Mouse (Mus musculus) urinary bladder, adult 2 months (tissue): ENCODE measurements around the gene Lrmda. TPM values are rescaled to one million over a fixed set of nuclear protein-coding genes. Genes with fewer than 3 reads are reported as not detected.

Source experiments
- DNase-seq: peaks from one replicate; pipeline ENCODE4 v3.0.0; 2022; ENCODE audit warnings: low spot score
- polyA plus RNA-seq: library from polyadenylated mRNA; depleted of rRNA; stranded (reverse); fragments of >200 nt; gene quantifications from 2 replicates; pipeline ENCODE4 v1.2.3, GENCODE M21; 2012

Lrmda gene
- polyA plus RNA-seq, 1 experiment: 0.74 TPM

DNA sequence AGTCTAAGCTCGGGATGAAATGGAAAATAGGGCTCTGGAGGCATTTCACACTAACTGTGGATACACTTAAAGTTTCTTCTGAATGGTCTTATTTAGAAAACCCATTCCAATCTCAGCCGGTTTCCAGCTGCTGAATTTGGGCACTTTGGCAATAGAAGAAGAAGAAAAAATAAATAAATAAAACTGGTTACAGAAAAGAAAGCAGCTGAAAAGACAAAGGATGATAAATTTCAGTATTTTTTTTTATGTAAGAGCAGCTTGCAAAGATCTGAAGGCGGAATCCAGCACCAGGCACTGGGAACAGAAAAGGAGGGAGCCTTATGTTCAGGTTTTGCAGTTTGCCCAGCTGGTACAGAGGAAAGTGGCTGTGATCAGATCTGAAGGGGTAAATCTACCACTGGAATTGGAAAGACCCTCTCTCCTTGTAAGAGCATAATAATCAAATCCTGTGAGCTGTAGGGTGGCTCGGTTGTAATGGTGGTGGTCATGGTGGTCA lies 478.2 kb downstream of the Lrmda start:
- DNase-seq: no peak

DNA sequence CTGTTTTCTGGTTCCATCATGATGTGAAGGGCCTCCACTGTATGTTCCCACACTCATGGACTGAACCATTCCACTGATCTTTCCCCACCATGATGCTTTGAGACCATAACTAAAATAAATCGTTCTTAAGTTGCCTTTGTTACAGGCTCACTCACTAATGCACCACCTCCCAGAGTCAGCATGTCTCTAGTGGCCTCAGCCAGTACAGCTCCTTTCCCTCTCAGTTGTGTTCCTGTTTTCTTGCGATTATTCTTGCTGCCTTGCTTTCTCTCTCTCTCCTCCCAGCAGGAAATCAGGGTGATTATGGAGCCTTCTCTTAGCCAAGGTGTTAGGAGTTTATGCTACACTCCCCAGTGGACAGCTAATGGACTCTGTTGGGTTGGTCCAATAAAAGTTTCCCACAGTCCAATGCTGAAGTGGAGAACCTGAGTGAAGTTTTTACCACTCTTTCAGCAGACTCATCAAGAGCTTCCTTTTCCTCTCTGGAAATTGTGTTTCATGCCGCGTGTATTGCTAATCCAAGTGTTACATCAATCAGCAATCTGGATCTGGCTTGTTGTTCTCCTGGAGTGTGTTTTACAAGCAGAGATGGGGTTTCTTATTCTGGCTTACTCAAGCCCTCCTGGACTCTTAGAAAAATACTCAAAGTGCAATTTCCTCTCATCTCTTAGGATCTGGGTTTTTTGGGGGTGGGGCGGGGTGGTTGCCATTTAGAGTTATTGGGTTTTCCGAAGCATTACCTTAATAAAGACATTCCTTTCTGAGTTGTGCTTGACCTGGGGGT lies 490.4 kb downstream of the Lrmda start:
- DNase-seq: no peak

DNA sequence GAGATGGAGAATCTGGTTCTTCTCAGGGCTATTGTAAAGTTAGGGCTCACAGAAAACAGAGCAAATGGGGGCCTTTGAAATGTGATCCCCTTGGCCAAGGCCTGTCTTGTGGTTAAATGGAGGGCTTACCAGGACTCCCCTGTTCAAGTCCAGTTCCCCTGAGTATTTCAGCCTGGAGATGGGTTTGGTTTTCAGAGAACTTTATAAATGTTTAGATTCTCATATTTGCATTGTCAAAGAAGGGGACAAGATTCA lies 490.9 kb downstream of the Lrmda start:
- DNase-seq: no peak

DNA sequence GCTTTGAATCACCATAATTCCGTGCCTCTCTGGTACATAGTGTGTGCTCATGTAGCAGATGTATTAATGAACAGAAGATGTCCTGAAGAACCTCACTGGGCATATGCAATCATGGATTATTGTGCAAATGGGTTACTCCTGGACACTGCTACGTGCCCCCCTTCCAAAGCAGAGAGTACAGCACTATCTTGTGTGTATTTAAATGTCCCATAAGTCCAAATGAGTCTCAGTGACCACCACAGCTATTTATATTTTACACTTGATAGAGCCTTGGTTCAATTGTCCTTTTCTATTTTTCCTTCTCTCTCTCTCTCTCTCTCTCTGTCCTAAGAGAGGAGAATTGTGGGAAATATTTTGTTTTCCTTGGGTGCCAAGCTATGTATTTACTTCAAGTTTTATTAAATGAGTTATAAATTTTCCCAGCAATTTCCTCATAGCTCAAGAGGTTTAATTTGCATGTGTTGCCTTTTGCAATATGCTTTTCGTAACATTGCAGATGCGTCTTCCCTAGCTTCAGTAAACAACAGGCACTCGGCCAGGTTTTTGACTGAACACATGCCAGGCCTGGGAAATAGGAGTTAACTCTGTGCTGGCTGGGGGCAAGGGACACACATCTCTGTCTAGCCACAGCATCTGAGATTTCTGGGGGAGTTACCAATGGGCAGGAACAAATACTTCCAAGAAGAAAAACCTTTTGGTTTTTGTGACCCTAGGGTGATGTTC lies 495.0 kb downstream of the Lrmda start:
- DNase-seq: no peak

DNA sequence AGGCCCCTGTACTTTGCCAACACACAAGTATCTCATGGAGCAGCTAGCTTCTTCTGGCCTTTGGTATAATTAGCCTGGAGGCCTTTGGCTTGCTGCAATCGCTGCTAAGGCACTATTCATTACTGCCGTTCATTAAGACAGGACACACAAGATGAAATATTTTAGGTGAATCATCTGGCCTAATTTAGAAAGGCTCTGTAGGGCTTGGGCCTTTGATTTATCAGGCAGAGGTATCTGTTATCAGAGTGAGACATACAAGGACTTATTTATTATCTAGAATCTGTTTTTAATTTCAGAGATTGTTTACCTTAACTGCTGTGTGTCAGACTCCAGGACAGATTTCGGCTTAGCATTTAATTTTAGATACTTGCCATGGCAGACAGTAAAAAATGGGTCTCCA lies 511.2 kb downstream of the Lrmda start:
- DNase-seq: no peak

DNA sequence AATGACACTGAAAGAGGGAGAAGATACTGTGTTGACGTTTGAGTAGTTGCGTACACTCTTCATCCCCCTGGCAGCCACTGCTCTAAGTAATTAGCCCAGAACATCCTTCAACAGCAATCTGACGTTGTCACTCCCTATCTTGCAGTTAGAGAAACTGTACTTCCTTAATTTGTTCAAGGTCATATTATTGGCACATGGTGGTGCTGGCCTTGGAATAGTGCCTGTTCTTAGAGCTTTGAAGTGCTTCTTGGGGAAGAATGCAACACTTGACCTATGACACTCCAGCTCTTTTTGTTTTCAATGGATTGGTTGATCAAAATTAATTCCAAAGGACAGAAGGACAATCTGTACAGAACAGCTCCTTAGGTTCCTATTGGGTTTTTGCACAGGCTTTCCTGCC lies 514.0 kb downstream of the Lrmda start:
- DNase-seq: no peak

DNA sequence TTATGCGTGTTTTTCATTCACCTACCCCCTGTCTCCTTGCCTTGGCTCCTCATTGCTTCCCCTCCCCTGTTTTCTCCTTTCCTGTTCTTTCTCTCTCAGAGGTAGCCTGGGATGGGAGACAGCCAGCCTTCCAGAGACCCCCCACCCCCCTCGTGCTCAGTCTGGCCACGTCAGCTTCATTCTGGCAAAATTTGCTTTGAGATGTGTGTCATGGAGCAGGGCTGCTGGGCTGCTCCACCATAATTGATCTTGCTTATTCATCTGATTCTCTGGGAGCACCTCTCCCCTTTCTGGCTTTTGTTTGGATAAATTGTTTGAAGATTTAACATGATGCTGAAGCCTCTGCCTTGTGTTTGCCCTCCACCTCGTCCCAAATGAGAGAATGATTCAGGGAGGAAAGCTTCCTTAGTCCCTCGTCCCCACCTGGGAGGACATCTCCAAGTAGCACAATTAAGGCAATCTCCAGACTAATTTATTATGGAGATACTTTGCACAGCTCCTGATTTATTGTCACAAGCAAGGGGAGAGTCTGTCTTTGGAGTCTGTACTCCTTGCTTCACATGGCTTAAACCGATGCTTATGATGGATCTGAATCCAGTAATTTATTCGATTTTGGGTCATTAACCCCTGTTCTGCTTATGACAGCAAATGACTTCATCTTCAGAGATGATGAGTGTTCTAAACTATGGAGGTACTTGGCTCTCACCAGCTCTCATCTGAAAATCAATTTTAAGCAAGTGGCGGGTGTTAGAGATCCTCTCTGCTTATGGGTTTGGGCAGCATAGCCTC lies 526.6 kb downstream of the Lrmda start:
- DNase-seq: no peak

DNA sequence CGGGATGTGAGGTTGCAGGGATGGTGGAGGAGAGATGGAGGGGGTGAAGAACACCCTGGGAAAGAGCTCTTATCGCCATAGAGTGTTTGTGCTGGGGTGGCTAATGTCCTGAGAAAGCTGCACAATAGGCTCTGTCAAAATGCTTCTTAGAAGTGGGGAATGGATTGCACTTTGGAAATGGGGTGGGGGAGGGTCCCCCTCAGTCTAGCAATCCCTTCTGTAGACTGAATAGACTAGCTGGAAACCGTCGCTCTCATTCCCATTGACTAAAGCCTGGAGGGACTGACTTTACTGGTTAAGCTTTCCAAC lies 527.1 kb downstream of the Lrmda start:
- no peak for DNase-seq

DNA sequence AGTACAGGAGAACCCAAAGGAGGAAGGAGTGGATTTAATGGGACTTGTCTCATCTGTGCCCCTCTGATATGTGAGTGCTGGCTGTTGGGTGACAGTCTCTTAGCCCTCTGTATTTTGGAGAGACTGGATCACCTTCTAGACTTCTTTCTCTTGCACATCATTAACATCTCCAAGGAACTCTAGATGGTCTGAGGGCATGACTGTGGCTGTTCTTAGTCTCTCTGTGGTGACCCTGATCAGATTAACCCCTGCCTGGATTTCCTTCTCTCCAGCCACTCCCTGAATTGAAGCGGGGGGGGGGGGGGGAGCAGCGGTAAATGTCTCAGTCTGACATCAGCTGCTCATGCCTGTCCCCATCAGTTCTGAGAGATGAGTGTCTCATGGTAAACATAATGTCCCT lies 528.8 kb downstream of the Lrmda start:
- no peak for DNase-seq

DNA sequence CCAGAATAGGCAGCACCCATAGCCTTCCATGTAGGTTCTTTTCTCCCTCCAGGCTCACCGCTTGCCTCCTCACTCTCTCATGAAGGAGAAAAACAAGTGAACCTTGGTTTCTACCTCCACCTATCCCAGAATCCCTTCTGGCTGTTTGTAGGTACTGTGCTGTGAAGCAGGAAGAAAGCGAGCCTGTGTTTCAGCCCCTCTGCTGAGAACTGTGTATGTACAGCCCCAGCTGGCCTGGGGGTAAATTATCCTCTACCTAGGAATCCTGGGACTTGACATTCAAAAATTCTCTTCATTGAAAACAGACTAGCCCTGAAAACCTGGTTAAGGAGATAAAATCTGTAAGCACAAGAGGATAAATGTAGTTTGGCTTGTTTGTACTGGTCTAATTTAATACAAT lies 529.7 kb downstream of the Lrmda start:
- no peak for DNase-seq

DNA sequence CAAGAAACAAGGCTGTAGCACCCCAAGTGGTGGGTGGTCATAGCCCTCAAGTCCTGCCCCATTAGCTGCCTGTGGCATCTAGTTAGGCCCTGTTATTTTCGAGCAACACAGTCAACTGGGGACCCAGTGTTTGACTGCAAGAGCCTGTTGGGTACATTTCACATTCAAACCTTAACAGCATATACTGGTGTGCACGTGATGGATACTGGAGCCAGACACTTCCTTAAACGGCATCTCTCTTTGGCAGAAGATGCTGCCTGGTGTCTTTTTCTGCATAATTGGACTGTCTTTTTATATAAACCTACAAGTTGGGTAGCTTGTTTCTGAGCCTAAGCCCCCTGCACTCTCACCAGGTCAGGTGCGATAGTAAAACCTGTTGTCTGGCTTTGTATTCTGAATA lies 532.8 kb downstream of the Lrmda start:
- DNase-seq: no peak

DNA sequence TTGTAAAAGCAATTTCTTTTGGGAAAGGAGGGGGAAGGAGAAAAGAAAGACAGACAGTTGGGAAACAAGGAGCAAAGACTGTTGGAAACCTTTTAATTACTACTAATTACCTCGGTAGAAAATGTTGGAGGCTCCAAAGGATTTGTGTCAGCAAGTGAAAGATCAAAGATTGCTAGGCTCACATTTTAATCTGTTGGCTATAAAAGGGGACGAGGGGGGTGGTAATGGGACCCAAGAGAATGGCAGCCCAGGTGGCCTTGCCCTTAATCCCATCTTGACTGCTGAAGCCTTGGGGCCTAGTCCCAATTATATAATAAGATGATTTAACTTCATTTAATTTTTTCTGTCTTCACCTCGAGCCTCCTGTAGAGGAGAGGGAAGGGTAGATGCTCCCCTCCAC lies 533.3 kb downstream of the Lrmda start:
- no peak for DNase-seq

DNA sequence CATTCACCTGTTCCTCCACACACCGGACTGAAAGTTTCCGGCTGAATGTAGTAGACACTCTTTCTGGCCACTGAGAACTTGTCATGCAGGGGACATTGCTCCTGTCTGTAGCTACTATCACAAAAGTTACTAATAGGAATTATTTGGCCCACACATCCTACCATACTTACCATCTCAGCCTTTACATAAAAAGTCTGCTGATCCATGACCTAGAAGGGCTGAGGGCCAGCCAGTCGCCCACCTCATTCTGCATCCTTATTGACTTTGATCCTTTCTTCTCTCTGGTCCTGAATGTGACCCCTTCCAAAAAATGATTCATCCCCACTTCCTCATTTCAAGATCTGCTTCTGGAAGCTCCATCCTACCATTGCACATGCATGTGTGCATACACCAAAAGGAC lies 534.2 kb downstream of the Lrmda start:
- no peak for DNase-seq

DNA sequence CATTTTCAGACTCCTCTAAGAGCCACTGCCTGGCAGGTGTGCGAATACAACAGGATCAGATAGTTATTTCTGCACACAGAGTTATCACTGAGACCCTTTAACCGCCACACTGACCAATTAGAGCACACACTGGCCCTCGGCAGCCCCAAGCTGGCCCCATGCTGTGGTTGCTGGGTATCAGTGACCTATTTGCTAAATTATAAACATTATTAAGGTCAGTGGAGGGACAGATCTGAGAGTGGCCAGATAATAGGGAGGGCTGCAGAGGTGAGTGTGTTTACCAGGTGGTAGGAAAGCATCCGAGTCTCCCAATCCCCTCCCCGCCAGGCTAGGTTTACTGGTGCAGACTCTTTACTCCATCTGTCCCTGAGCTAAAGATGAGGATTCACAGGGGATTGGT lies 553.0 kb downstream of the Lrmda start:
- no peak for DNase-seq

DNA sequence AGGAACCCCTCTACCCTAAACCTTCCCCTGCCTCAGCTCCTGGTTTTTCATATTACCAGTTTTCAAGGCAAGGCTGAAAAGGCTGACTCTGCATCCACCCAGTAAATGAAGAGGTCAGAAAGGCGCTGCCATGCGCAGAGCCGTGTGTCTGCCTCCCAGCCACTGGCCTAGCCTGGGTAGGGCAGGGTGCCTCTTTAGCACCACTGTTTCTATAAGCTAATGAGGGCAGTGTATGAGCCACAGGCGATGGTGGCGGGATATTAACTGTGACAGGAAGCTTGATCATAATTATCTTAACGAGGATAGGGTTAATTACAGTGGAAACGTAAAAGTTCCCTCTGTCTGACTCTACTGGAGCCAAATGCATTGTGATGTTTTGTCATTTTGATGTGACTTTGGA lies 554.1 kb downstream of the Lrmda start:
- DNase-seq: no peak

DNA sequence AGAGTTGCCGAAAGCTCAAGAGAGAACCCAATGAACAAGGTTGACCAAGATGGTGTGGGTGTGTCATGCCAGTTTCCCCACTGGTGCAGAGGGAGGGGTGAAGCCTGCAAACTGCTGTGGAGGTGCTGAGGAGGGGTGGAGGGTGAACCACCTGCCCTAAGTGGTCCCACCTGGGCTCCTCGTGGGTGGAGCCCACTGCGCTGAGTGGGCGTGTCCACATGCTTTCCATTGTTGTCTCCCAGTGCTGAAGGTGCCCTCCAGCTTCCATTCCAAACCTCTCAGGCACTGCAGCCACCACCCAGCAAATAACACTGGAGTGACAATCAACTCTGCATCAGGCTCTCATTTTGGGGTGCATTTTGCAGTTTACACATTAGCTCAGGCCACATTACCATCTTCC lies 554.5 kb downstream of the Lrmda start:
- DNase-seq: no peak

DNA sequence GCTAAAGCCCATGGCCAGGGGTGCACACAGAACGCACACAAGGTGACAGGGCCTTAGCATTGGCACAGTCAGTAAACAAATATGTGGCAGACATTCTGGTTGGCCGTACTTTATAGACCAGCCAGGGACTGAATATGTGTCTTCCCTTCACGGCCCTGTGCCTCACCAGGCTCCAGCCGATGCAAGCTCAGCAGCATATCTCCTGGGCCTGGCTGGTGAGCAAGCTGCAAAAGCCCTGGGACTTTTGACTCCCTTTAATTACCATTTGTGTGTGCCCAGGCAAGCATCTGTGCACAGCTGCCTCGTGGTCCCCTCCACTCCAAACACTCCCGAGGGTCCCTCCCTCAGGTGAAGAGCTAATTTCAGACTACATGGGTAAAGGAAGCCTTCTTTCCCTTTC lies 556.9 kb downstream of the Lrmda start:
- DNase-seq: no peak

DNA sequence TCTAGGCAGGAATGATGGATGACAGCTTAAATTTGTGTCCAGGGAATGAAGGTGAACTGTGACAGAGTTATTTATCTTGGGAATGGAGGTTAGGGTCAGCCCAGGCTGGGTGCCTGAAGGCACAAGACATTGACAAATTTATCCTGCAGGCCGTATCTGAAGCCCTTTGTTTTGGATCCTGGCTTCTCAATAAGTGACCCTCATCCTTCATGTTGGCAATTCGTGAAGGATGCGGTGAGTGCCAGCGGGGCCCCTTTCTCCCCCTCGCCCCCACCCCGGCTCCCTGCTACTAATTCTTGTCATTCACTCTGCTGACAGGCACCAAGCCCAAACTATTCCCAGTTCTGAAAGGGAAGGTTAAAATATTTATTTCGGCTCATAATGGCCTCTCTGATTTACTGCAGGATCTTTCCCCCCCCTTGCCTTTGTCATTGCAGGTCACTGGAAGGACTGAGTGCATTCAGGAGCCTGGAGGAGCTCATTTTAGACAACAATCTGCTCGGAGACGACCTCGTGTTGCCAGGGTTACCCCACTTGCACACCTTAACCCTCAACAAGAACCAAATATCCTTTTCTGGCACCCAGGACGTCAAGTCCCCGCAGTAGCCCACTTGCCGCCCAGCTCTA lies 558.0 kb downstream of the Lrmda start:
- DNase-seq: no peak

DNA sequence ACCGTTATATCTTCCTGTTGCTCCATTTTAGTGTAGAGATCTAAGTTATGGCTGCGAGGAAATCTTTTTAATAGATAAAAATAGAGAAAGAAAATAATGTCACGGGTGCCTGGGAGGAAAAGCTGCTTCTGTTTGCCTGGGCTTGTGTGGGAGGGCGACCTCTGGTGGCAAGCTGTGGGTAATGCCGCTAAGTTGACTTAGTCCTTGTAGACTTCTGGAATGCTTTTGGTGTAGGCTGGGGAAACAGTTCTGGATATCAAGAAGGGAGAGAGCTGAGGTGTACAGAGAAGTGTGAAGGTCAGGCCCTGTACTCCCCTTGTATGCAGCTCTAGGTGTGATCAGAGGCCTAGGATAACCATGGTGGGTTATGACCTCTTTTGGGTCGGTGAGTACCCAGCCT lies 558.7 kb downstream of the Lrmda start:
- peak; percentile 75 for DNase-seq

DNA sequence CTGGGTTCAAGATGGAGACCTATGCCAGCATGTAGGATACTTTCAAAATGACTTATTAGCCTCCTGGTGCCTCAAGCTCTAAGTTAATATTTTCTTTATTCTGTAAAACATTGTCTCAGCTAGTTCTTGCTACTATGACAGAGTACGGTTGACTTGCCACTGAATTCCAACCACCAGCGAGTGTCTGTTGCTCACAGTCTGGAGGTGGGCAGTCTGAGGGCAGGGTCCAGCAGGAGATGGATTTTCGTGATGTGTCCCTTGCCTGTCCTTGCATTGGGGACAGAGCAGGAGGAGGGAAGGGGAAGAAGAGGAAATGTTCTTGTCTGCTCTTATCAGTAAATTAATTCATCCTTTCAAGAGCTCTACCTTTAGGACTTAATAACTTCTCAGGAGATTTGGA lies 559.5 kb downstream of the Lrmda start:
- DNase-seq: no peak

DNA sequence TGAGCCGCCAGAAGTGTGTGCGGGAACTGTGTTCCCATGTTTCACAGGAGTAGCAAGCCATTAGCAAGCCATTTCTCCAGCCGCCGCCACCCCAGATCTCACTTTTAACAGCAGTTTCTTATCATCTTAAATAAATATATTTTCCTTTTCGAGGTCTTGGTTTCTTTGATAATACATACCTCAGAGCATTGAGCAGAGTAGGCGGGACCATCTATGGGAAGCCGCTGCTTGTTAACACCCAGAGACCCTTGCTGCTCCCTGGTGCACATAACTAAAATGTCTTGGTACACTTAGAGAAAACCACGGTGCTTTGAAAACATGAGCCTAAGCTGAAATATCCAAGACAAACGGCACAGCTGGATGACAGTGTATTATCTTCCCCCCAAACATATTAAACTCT lies 562.6 kb downstream of the Lrmda start:
- no peak for DNase-seq

DNA sequence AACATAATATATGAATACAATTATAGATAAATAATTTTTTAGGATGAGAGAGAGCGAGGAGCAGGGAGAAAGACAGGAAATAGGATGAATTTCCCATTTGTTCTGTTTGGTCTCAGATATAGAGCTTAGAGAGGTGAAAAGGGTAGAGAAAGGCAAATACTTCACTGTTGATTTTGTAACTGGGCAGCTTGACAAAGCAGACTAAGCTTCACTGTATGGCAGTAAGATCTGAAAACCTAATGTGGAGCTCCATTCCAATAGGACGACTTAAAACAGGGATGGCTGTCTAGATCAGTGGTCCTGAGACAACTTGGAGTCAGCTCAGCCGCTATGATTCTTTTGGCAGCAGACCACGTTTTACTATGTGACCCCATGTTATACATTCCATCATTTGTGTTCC lies 566.8 kb downstream of the Lrmda start:
- no peak for DNase-seq

DNA sequence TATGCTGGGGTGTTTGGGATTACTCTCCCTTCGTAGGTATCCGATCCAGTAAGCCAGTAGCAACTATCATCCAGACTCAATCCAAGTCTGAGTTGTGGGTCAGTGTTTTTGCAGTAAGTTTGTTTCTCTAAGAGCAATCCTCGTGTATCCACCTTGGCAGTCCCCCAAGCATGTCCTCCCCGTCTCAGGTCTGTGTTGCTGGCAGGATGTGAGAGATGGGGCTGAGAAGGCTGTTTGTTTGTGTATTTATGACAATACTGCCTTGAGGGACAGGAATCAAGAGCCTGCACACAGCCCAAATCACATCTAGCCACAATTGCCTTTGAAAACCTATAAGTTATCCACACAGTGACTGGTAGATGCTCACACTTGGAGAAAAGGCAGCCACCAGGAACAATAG lies 567.3 kb downstream of the Lrmda start:
- DNase-seq: no peak
